Mouse (Mus musculus): ENCODE results near the gene Banp. TPM values are rescaled to one million over a fixed set of nuclear protein-coding genes. Genes with fewer than 3 reads are reported as not detected.

Gene Banp
- polyA plus RNA-seq, 1 experiment from 2014 or later = 53.4 TPM

DNA sequence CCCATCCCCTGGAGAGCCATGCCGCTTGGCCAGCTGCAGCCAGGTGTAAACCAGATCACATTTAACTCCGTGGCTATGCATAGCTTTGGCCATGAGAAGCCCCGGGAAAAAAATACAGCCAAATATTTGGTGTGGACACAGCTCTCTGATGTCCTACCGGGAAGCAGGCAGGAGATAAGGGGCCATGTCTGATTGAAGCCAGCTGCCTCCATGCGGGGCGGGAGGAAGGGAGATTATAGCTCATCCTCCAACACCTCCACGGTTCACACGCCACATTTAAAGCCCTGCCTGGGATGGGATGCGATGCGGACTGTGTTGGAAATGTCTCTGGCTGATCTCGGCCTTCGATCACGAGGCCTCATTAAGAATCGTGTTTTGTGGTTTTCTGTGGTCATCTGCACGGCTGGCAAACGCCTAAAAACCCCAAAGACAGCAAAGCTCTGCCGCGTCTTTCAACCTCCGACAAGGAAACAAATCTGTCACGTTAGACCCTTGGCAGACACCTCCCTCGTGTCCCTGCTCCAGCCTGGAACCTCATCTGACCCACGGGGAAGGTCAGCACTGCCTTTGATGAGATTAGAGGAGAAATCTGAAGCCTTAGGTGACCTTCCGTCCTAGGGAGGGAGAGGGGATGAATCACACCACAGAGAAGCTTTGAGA is 126.8 kb downstream of the Banp start:
- no peak overlapping the region for H3K9ac ChIP-seq (ENCODE audit: low read length)
- H3K27ac ChIP-seq (ENCODE audit: low read depth, low read length) = no peak overlapping the region
- no peak overlapping the region for H3K4me3 ChIP-seq (ENCODE audit: low read depth, low read length)
- no peaks in the 10 kb centered on the region for H3K36me3 ChIP-seq (ENCODE audit: control insufficient read depth, insufficient read depth, low read length)
- no peaks in the 10 kb centered on the region for H3K9me3 ChIP-seq (ENCODE audit: control insufficient read depth, low read length)
- no peaks in the 10 kb centered on the region for H3K27me3 ChIP-seq (ENCODE audit: control insufficient read depth, insufficient read depth, low read length)
- DNase-seq (ENCODE audit: low spot score, missing footprints) (peak; percentile 87), ATAC-seq (ENCODE audit: low FRiP score) (no peak)
- WGBS = 38% methylated on average over 23 of the region's 23 CpGs
- no peak overlapping the region for H3K4me2 ChIP-seq
- peaks cover 7% of the 10 kb centered on the region; the same call in 1 of the 2 replicates for H3K4me1 ChIP-seq (ENCODE audit: control insufficient read depth, insufficient read depth, low read length)

DNA sequence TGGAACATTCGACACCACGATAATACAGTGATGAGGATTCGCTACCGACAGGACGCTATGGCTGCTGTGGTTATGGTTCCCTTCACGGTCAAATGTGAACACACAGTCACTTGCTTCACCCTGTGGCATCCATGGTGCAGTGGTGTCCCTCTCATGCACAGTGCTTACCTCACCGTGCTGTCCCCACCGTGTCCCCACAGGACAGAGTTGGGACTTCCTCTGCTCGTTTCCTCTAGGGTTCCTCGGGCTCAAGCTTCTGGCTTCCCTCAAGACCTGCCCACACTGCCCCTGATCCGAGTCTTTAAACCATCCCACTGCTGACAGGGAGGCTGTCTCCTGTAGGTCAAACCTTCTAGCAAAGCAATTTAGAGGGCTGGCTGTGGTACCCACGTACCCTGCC is 128.8 kb downstream of the Banp start:
- Histone ChIP-seq H3K4me2 (no peak overlapping the region), H3K9me3 (ENCODE audit: control insufficient read depth, low read length) (no peaks in the 10 kb centered on the region), H3K4me1 (ENCODE audit: control insufficient read depth, insufficient read depth, low read length) (peaks cover 7% of the 10 kb centered on the region; the same call in 1 of the 2 replicates), H3K27me3 (ENCODE audit: control insufficient read depth, insufficient read depth, low read length) (no peaks in the 10 kb centered on the region), H3K9ac (ENCODE audit: low read length) (no peak overlapping the region), H3K4me3 (ENCODE audit: low read depth, low read length) (no peak overlapping the region), H3K27ac (ENCODE audit: low read depth, low read length) (no peak overlapping the region), H3K36me3 (ENCODE audit: control insufficient read depth, insufficient read depth, low read length) (no peaks in the 10 kb centered on the region)
- ATAC-seq (ENCODE audit: low FRiP score) (no peak), DNase-seq (ENCODE audit: low spot score, missing footprints) (no peak)
- WGBS = 86% methylated on average over 12 of the region's 12 CpGs

Small RNAs within 50 kb of the gene (microRNA-seq; reads per million reads assigned to microRNA genes)
- gene Mir7237 = 0.95 reads per million

Other genes with a start within 250 kb of the Banp start
- gene Jph3, start 220.1 kb upstream of the Banp start, polyA plus RNA-seq (2014; fragmentation: Nextera tagmentation; extraction: Ambion mirVana) = 10.2 and 10.4 TPM in 2 replicates
- 49.4 and 52.9 TPM in 2 replicates for gene Klhdc4, start 120.2 kb upstream of the Banp start, polyA plus RNA-seq (2014; fragmentation: Nextera tagmentation; extraction: Ambion mirVana)
- gene Slc7a5, start 42.1 kb upstream of the Banp start, polyA plus RNA-seq (2014; fragmentation: Nextera tagmentation; extraction: Ambion mirVana) = 34.9 and 36.5 TPM in 2 replicates
- 0.14 TPM in 1 of 2 replicates, not detected in the other for gene Car5a, start 4.8 kb upstream of the Banp start, polyA plus RNA-seq (2014; fragmentation: Nextera tagmentation; extraction: Ambion mirVana)